Mouse (Mus musculus) granulocyte monocyte progenitor cell, adult 5-6 weeks (primary cell): ENCODE measurements around the gene Cd79b. TPM values are rescaled to one million over a fixed set of nuclear protein-coding genes. Genes with fewer than 3 reads are reported as not detected.

Source experiments
- ATAC-seq: replicated peaks from 2 replicates; pipeline ENCODE4 v1.8.0; 2016; ENCODE audit warnings: mild to moderate bottlenecking, moderate TSS enrichment, inconsistent platforms; ENCODE audit not compliant: poor library complexity, severe bottlenecking
- total RNA-seq, 2 experiments: library from RNA; stranded (forward) in 1 of 2; stranded (reverse) in 1 of 2; fragments of 200-712, 200-1000 nt in 1 of 2; fragments of >200 nt in 1 of 2; fragmentation: Nextera tagmentation in 1 of 2; gene quantifications; 2 replicates each; pipeline ENCODE4 v1.2.3; 2014 to 2017

The Cd79b gene
- total RNA-seq, 2 experiments from 2014 or later = 23.8 to 54.1 TPM

DNA sequence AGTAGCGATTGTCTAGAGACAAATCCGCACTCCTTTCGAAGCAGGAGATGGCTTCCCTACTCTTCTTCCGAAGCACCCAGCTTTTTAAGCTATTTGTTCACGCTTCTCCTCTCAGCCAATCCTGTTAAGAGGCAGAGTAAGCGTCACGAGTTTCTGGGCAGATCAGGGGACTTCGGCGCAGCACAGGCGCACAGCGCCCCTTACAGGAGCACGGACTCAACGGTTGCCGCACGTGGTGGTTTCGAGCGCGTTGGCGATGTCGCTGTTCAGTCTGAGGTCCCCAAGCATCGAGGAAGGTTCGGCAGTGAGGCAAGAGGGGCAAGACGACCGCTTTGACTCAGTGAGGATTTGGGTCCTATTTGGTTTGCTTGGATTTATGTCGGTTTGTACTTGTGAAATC, 38.1 kb downstream of the Cd79b start, which contains the start of gene Tcam1:
Tcam1 (plus strand) TSS at position 219 of the 400 bp plus-strand sequence.
- peak; percentile 70 for ATAC-seq

DNA sequence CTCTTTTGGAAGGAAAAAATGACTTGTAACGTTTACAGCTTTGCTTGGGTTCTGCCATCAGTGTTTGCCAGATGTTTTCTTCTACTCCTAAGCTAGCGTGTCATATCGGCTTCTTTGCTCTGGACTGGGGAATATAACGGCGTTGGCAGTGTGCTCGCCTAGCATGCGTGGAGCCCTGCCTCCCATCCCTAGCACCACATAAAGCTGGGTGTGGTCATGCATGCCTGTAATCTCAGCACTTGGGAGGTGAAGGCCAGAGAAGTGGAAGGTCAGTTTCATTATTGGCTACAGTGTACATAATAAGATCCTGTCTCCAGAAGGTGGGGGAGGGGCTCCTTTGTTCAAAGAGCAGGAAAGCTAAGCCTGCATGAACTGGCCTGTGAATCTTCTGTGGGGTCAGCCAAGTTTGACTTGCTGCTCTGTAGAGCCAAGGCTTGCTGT, 39.6 kb downstream of the Cd79b start:
- no peak for ATAC-seq

DNA sequence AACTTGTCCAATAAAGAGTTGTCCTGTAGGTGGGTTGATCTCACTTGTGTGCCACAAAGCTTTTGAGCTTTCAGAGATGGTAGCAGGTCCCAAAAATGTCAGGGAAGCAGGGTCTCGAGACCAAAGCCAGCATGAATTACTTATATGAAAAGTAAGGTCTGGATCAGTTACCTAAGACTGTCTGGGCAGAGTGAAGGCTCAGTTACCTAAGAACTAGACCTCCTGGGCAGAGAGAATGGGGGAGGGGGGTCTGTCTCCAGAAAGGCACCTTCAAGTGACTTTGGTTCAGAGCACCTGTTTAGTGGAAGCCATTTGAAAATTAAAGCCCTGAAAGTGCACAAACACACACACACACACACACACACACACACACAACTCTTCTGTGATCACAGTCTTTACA, 40.2 kb downstream of the Cd79b start:
- ATAC-seq = no peak

DNA sequence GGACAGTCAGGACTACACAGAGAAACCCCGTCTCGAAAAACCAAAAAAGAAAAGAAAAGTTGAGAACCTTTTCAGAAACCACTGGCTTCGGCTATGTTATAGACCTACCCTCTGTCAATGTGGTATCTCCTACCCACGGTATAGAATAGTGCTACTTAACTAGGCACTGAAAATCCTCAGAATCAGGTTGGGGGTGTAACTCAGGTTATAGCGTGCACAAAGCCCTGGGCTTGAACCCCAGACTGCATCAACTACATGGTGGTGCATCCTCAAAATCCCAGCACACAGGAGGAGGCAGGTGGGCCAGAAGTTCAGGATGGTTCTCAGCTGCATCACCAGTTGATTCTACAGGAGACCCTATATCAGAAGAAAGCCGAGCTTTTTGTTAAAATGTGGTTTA, 40.8 kb downstream of the Cd79b start:
- ATAC-seq = no peak

DNA sequence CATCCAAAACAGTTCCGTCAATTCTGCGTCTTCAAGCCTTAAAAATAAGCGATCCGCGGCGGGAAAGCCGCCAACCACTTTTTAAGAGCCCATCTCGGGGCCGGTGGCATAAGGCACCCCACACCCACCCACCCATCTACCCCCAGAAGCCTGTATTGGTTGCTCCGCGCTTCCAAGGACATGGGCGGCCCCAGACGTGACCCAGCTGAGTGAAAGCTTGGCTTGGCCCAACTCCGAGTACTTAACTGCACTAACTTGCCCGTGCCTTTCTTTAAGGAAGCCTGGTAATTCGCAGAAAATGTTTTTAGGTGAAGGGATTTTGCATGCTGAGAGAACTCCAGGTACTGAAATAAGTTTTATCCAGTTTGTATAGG, 41.3 kb downstream of the Cd79b start:
- no peak for ATAC-seq

DNA sequence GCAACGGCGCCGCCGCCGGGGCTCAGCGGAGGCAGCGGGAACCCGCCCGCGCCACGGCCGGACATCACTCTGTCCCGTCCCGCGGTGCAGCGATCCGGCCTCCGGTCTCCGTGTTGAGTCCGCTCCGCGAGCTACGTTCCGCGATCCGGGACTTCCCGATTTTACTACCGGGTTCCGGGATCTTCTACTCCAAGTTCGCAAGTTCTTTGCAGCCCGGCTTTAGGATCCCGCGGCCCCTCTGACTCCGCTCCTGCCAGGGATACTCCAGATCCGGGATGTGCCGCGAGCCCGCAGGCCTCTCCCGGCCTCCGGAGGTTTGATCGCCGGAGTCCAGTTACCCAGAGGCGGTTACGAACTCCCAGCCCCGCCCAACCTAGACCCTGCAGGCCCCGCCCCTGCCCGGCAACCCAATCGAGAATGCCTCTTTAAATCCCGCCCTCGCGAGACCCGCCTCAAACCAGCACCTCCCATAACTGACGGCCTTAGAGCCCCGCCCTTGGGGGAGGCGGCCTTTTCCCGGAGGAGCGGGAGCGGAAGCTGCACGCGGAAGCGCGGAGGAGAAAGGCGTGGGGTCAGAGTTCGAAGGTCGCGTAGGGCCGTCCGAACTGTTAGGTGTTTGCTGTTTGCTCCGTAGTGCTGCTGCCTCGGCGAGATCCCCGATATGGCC, 41.8 kb downstream of the Cd79b start, which contains the start of gene Smarcd2:
Smarcd2 (minus strand) TSS at position 329 of the 667 bp plus-strand sequence.
- ATAC-seq = peak; percentile 81

- ATAC-seq = 0 out of 2 replicates have a peak, but pooled peaks have one; percentile 1
Observed at GRCm38 (mm10) chr11:106271794-106272643, 42.5 kb downstream of the Cd79b start.

DNA sequence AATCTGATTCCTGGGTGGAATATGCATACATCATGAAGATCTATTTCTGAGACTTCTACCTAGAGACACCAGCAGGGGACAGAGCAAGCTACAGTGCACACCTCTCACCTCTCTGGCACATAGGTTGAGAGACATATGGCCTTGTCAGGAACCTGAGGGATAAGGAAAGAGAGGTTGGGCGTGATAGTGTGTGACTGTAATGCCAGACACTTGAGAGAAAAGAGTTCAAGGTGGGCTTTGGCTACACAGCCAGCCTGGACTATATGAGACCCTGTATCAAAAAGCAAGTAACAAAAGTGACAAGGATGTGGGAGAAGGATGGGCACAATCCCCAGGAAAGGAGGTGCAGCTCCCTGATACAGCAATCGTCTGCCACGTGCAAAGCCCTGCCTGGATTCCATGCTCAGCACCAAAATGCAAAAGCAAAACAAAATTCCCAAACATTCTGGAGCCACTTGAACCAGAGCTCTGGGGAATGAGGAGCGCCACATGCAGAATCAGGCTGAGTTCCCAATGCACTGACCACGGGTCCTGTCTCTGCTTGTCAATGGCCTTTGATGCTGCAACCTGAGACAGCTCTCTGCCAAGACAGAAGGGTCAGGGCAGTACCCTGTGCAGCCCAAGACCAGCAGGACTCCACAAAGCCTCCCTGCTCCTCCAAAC, 43.3 kb downstream of the Cd79b start:
- ATAC-seq = no peak

DNA sequence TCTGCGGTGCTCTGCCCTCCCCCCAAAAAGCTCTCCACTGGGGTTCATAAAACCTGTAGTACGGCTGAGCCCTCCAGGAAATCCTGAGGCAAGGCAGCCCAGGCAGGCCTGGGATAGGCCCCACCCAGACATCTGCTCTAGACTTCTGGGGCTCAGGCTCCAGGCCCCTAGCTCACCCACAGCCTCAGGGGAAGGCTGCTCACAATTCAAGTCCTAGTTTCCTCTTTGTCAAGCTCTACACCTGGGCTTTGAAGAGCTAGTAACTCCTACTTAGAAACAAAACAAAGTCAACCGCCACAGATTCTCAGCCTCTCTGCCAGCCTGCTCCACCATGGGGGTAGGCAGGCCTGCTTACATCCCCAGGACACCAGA, 45.5 kb downstream of the Cd79b start:
- no peak for ATAC-seq

- no peak for ATAC-seq
Observed at GRCm38 (mm10) chr11:106268326-106269059, 46.1 kb downstream of the Cd79b start.

DNA sequence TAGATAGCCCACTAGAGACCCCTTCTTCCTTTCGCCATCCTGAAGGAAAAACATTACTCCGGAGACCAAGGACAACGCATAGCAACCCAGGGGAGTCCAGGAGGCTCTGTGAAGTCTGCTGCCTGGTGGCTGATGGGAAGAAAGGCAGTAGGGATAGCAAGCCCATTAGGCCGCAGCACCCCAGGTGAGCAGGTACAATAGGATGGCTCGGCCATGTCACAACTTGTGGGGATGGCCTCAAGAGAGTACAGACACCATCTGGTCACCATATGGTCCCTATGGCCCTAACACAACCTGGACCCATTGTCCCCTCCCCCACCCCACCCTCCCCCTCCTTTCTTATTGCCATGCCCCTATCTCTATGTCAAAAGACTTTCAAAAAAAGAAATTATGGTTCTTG, 46.7 kb downstream of the Cd79b start:
- ATAC-seq = no peak

DNA sequence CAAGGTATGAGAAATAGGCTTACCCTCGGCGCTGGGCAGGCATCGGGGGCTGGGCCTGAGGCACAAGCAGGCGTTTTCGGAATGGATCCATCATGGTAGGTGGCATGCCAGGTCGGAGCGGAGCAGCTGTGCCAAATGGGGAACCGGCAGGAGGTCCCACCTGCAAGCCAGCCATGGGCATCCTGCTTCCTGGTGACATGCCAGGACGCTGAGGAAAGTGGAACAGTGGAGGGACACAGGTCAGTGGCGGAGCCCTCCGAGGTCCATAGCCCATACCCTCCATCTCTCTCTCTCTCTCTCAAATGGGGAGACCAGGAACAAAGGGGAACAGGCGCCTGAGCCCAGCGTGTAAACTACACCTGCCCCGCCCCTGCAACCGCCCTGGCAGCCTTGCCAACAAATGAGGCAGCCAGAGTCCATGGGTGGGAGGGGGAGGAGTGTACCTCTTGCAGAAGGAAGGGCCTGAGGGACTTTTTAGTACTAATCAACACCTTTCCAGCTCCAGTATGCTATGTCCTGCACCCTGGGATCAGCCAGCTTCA, 47.2 kb downstream of the Cd79b start:
- no peak for ATAC-seq

GRCm38 (mm10) chr11:106266431-106266830, 48.1 kb downstream of the Cd79b start:
- no peak for ATAC-seq

GRCm38 (mm10) chr11:106265570-106265969, 49.0 kb downstream of the Cd79b start:
- no peak for ATAC-seq

DNA sequence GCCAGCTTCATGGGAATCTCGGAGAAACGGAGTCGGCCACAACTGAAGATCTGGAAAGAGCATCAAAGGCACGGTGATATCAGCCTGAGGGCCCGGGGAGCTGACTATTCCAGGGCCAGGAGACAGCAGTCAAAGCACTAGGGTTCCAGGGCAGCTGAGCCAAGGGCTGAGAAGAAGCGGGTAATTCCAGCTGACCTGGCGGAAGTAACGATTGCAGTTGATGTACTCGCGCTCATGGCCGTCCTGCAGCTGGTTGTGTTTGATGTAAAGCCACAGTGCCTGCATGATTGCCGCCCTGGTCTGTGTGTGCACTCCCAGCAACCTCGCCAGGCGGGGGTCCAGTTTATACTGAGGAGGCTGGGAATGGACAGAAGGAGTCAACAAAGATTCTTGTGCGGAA, 49.6 kb downstream of the Cd79b start:
- no peak for ATAC-seq

- ATAC-seq = no peak
Observed at GRCm38 (mm10) chr11:106263963-106264362, 50.6 kb downstream of the Cd79b start.
